Mouse (Mus musculus) forebrain, embryonic 12.5 days (tissue): ENCODE data around the gene Theg. TPM values are rescaled to one million over a fixed set of nuclear protein-coding genes. Genes with fewer than 3 reads are reported as not detected.
A peak's percentile ranks its signal among the peaks of the same experiment; 100 is the strongest.

Source experiments
- ATAC-seq: fragments of 200-750 bp; cut with Nextera tagmentation; 2 replicates; pipeline ENCODE4 v1.8.0; 2017; ENCODE audit warnings: moderate TSS enrichment; ENCODE audit not compliant: low FRiP score
- H3K27ac ChIP-seq: fragments of 300-500 bp; sonication (generic); 2 replicates; pipeline ENCODE4 v1.5.1; 2016; ENCODE audit warnings: mild to moderate bottlenecking
- H3K27me3 ChIP-seq: fragments of 300-500 bp; sonication (generic); 2 replicates; pipeline ENCODE4 v1.6.1; 2016; ENCODE audit warnings: mild to moderate bottlenecking
- H3K36me3 ChIP-seq: fragments of 300-500 bp; sonication (generic); replicated peaks from 2 replicates; pipeline ENCODE4 v1.6.1; 2016; ENCODE audit warnings: mild to moderate bottlenecking
- H3K4me1 ChIP-seq: fragments of 300-500 bp; sonication (generic); 2 replicates; pipeline ENCODE4 v1.6.1; 2016
- H3K4me2 ChIP-seq: fragments of 300-500 bp; sonication (generic); 2 replicates; pipeline ENCODE4 v1.6.1; 2016; ENCODE audit warnings: mild to moderate bottlenecking, moderate library complexity
- H3K4me3 ChIP-seq: fragments of 300-500 bp; sonication (generic); replicated peaks from 2 replicates; pipeline ENCODE4 v1.5.1; 2016; ENCODE audit warnings: mild to moderate bottlenecking
- H3K9ac ChIP-seq: fragments of 300-500 bp; sonication (generic); 2 replicates; pipeline ENCODE4 v1.6.1; 2016; ENCODE audit warnings: mild to moderate bottlenecking
- H3K9me3 ChIP-seq: fragments of 300-500 bp; sonication (generic); 2 replicates; pipeline ENCODE4 v1.6.1; 2016
- WGBS: fragments of 180-500 bp; shearing (Covaris S2); methylation state at CpG from one replicate; pipeline ENCODE4 v1.1.7; 2016; 5-methylcytosine and 5-hydroxymethylcytosine counted together
- polyA plus RNA-seq: library from polyadenylated mRNA; unstranded; fragments of >200 nt; fragmentation: Nextera tagmentation; extraction: Ambion mirVana; gene quantifications from 2 replicates; pipeline ENCODE4 v1.2.1, GENCODE M21; 2016

The Theg gene
- polyA plus RNA-seq, 1 experiment from 2014 or later, result not detected

DNA sequence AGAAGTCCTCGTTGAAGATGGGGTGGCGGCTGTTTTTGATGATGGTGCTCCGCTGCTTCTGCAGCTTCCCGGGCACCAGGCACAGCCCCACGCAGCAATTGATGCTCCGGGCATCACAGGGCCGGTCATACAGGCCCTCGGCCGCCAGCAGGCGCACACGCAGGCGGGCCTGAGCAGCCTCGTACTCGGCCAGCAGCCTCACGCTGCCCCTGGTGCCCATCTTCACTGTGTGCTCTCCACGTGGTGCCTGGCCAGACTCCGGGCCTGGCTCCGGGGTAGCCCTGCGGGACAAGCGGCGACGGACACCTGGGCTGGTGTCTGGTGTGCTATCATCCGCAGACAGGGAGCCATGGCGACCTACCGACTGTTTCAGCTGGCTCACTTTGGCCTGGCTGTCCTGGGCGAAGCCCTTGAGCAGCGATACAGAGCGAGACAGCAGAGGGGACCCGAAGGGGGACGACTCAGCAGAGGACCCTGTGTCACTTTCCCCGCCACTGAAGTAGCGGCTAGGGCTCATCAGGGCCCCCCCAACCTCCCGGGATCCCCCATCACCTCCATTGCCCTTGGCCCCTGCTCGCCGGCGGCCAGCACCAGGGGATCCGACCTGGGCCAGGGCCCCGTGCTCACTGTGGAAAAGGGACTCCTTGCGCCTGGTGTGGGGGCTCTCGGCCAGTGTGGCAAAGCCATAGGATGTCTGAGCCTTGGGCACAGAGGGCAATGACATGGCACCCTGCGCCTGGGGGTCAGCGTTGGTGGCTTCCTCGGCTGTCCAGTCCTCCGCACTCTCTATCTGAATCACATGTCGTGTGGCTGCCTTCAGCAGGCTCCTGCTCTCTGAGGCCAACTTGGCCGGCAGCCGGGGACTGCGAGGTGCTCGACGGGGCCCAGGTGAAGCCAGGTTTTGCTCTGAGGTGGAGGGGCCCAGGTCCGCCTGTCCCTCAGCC lies 25.3 kb upstream of the Theg start:
- Histone ChIP-seq H3K4me2 (peak overlapping the region; percentile 99), H3K27ac (no peak overlapping the region), H3K9ac (peak overlapping the region; percentile 33; the same call in 1 of the 2 replicates), H3K4me1 (peaks cover 33% of the 10 kb centered on the region), H3K27me3 (peaks cover 72% of the 10 kb centered on the region), H3K36me3 (no peaks in the 10 kb centered on the region), H3K4me3 (peak overlapping the region; percentile 21), H3K9me3 (no peaks in the 10 kb centered on the region)
- 11% methylated on average over 51 of the region's 51 CpGs for WGBS
- 0 out of 2 replicates have a peak, but pooled peaks have one; percentile 28 for ATAC-seq

DNA sequence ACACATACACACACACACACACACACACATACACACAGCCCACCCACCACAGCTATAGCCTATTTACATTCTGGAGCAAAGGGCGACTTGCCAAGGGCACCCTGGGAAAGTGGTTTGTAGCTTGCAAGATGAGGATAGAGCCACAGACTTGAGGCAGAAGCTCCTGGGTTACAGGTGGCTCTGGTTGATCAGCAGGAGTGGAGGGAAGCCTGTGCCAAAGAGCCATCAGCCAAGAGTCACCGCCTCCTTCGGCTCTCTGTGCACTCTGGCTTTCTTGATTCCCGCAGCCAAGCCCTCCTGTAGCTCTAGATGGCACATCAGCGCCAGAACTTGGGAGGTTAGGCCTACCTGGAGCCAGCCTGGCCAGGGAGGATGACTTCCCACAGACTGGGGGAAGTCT lies 24.2 kb upstream of the Theg start:
- no peak overlapping the region for H3K27ac ChIP-seq
- peaks cover 78% of the 10 kb centered on the region for H3K27me3 ChIP-seq
- H3K4me2 ChIP-seq, result no peak overlapping the region
- H3K9me3 ChIP-seq, result no peaks in the 10 kb centered on the region
- no peaks in the 10 kb centered on the region for H3K36me3 ChIP-seq
- H3K9ac ChIP-seq, result no peak overlapping the region
- 29% methylated on average over 5 of the region's 5 CpGs for WGBS
- no peak overlapping the region for H3K4me3 ChIP-seq
- peaks cover 31% of the 10 kb centered on the region for H3K4me1 ChIP-seq
- ATAC-seq, result no peak

DNA sequence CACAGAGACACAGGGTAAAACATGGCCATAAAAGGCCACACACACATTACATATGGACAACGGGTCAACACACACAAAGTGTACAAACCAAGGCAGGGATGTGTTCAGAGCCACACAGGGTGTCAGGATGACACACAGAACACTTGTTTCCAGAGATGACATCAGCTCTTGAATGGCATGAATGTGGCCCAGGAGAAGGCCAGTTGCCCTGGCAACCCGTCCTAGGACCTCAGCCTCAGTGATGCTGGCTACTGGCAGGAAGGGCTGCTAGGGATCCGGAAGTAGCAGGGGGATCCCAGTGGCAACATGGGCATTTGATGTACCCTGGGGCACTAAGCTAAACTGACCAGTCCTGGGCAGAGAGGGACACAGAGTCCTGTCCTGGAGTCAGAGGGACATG lies 22.1 kb upstream of the Theg start:
- WGBS, result 72% methylated on average over 3 of the region's 3 CpGs
- Histone ChIP-seq H3K4me3 (no peak overlapping the region), H3K27me3 (peaks cover 67% of the 10 kb centered on the region), H3K36me3 (no peaks in the 10 kb centered on the region), H3K27ac (no peak overlapping the region), H3K4me1 (peaks cover 25% of the 10 kb centered on the region), H3K9ac (no peak overlapping the region), H3K9me3 (no peaks in the 10 kb centered on the region), H3K4me2 (no peak overlapping the region)
- no peak for ATAC-seq

DNA sequence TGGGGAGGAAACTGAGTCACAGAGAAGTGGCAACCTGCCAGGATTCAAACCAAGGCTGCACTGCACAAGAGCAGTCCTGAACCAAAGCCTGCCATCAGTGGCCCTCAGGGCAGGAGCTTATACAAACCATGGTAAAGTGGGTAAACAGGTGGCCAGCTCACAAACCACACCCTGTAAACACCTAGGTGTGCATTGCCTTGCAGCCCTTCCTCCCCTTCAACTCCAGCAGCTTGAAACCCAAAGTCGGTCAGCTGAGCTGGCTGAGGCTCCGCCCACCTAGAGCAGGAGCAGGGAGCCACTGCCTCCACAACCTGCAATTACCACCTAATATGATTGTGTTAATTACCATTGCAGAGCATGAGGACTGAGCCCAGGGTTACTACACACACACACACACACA lies 20.8 kb upstream of the Theg start:
- ATAC-seq, result no peak
- no peaks in the 10 kb centered on the region for H3K36me3 ChIP-seq
- H3K9me3 ChIP-seq, result no peaks in the 10 kb centered on the region
- peaks cover 53% of the 10 kb centered on the region for H3K27me3 ChIP-seq
- no peak overlapping the region for H3K4me3 ChIP-seq
- H3K4me2 ChIP-seq, result no peak overlapping the region
- 44% methylated on average over 2 of the region's 2 CpGs for WGBS
- no peak overlapping the region for H3K27ac ChIP-seq
- H3K4me1 ChIP-seq, result peaks cover 12% of the 10 kb centered on the region
- H3K9ac ChIP-seq, result no peak overlapping the region

DNA sequence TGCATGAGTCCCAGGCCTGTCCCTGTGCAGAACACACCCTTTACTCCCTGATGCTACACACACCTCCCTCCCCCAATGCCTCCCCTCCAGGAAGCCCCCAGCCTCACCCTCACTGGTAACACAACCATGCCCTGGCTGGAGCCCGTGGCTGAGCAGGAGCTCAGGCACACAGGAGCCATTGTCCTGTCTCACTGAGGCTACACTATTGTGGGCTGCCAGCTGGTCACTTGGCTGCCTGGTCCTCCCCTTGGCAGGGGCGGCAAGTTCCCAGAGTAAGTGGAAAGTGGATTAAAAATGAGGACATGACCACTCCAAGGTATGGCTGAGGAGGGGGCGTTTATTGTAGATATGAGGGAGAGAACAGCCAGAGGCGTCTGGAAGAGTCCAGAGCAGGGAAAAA lies 19.4 kb upstream of the Theg start:
- Histone ChIP-seq H3K36me3 (no peaks in the 10 kb centered on the region), H3K27me3 (peaks cover 40% of the 10 kb centered on the region), H3K4me1 (no peaks in the 10 kb centered on the region), H3K4me3 (no peak overlapping the region), H3K27ac (no peak overlapping the region), H3K4me2 (no peak overlapping the region), H3K9ac (no peak overlapping the region), H3K9me3 (no peaks in the 10 kb centered on the region)
- ATAC-seq, result no peak
- WGBS, result 65% methylated on average over 4 of the region's 4 CpGs

DNA sequence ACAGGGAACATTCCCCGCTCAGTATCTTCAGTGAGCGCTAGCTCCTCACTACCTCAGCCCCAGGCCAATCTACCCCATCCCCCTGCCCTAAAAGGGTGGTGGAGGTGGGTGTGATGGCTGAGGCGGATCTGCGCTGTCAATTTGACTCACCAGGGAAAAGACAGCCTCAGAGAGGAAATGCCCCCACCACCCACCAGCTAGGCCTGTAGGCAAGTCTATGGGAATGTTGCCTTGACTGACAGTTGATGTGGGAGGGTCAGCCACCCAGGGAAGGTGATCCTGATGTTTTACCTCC lies 10.8 kb upstream of the Theg start:
- Histone ChIP-seq H3K4me3 (no peak overlapping the region), H3K4me2 (no peak overlapping the region), H3K4me1 (no peaks in the 10 kb centered on the region), H3K27ac (no peak overlapping the region), H3K9me3 (no peaks in the 10 kb centered on the region), H3K9ac (no peak overlapping the region), H3K36me3 (no peaks in the 10 kb centered on the region), H3K27me3 (peaks cover 33% of the 10 kb centered on the region)
- ATAC-seq, result no peak
- 89% methylated on average over 4 of the region's 4 CpGs for WGBS

DNA sequence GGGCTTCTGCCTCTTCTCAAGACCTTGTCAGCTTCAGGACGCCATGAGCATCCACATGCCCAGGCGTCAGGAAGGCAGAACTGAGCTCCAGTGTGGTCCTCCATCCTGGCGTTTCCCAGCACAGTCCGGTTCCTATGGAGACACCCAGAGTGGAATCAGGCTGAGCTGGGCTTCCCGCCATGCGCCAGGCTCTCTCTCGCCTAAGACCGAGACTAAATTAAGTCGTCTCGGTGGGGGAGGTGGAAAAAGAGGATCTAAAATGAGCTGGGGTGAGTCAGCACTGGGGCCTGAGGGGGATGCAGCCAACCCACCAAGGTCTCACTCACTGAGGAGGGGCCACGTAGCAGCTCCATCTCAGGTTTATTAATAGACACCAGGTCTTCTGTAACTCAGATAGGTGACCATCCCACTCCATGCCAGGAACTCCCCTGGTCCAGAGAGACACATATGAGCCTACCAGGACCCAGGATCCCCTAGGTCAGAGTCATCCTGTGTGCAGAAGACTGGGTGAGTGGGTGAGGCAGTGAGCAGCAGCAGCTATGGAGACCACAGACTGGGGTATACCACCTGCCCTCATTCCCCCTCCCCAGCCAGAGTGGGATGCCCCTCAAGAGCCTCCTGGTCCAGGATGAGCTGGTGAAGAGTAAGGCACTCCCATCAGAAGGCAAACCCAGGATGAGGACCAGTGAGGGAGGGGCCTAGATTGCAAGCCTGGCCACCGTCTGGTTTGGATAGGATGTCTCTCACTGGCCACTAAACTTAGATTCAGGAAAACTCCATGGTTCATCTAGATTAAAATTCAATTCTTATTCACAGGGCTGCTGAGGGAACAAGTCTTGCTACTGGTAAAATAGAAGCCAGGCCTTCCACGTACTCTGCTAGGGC lies 10.2 kb upstream of the Theg start:
- ATAC-seq, result no peak
- peaks cover 35% of the 10 kb centered on the region for H3K27me3 ChIP-seq
- no peak overlapping the region for H3K27ac ChIP-seq
- H3K4me2 ChIP-seq, result no peak overlapping the region
- no peaks in the 10 kb centered on the region for H3K9me3 ChIP-seq
- H3K4me3 ChIP-seq, result no peak overlapping the region
- no peaks in the 10 kb centered on the region for H3K36me3 ChIP-seq
- WGBS, result 31% methylated on average over 13 of the region's 13 CpGs
- H3K4me1 ChIP-seq, result no peaks in the 10 kb centered on the region
- H3K9ac ChIP-seq, result no peak overlapping the region

DNA sequence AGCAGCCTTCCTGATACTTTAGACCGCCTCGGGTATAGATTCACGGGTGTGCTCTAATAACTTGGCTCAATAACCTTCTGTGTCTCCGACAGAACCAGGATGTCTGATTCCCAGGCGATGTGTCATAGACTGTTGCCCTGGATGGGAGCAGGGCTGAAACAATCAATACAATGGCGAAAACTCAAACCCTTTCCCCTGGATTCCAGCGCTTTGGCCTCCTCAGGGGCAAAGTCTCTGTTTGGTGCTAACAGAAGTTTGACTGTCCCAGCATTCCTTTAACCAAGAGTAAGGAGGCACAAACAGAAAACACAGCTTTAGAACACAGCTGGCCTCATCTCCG lies 8.4 kb upstream of the Theg start:
- Histone ChIP-seq H3K9ac (no peak overlapping the region), H3K4me2 (no peak overlapping the region), H3K36me3 (no peaks in the 10 kb centered on the region), H3K4me3 (no peak overlapping the region), H3K27me3 (peaks cover 35% of the 10 kb centered on the region), H3K9me3 (no peaks in the 10 kb centered on the region), H3K4me1 (no peaks in the 10 kb centered on the region), H3K27ac (no peak overlapping the region)
- 59% methylated on average over 8 of the region's 8 CpGs for WGBS
- ATAC-seq, result peak; percentile 36

DNA sequence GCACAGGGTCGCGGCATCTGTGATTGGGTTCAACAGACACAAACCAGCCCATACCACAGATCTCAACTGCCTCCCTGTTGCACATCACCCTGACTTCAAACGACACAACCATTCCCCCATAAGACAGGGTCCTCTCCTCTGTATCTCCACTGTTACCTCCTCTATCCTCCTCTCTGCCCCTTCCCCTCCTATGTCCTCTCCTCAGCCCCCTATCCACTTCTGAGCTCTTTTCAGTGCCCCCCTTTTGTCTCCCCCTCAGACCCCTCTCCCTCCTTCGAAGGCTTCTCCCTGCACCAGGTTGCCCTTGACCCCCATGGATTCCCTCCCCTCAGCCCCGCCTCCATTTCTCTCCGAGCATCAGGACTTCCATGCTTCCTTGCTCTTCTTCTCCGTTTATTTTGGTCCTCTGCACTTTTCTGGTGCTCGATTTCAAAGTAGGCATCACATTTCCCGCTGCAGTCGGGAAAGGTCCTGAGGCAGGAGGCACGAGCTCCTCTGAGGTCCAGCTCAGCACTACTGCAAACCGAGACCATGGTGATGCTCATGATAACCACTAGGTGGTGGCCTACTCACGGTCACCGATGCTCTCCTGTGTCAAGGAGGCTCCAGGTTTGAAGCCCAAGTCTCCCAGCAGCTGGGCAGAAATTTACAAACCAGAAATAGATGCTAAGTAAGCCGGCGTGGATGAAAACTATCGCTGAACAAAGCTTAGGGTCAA lies 7.9 kb upstream of the Theg start:
- 18% methylated on average over 17 of the region's 17 CpGs for WGBS
- Histone ChIP-seq H3K4me2 (0 out of 2 replicates have a peak overlapping the region, but pooled peaks have one; percentile 21), H3K27me3 (peaks cover 35% of the 10 kb centered on the region), H3K4me1 (no peaks in the 10 kb centered on the region), H3K9me3 (no peaks in the 10 kb centered on the region), H3K27ac (no peak overlapping the region), H3K36me3 (no peaks in the 10 kb centered on the region), H3K9ac (no peak overlapping the region; the same call in 1 of the 2 replicates), H3K4me3 (no peak overlapping the region)
- peak; percentile 89 for ATAC-seq

DNA sequence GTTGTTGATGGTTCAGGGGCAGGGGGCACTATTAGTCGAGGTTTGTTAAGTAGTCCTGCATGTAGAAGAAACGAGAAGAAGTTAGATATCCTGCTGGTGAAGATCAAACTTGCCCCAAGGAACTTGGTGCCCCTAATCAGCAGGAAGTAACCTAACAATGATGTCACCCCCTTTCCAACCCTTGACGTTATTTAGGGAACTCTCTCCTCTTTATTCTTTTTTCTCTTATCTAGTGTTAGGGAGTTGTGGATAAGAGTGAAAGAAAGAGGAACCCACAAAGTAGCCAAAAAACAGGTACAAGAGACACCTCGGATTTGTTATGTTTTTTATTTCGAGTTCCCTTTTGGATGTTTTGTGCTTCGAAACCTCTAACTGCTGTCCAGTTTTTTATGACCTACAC lies 7.0 kb upstream of the Theg start:
- Histone ChIP-seq H3K4me2 (no peak overlapping the region), H3K9me3 (no peaks in the 10 kb centered on the region), H3K4me3 (no peak overlapping the region), H3K9ac (no peak overlapping the region), H3K27me3 (peaks cover 35% of the 10 kb centered on the region), H3K27ac (no peak overlapping the region), H3K4me1 (no peaks in the 10 kb centered on the region), H3K36me3 (no peaks in the 10 kb centered on the region)
- no peak for ATAC-seq
- 62% methylated on average over 6 of the region's 6 CpGs for WGBS

DNA sequence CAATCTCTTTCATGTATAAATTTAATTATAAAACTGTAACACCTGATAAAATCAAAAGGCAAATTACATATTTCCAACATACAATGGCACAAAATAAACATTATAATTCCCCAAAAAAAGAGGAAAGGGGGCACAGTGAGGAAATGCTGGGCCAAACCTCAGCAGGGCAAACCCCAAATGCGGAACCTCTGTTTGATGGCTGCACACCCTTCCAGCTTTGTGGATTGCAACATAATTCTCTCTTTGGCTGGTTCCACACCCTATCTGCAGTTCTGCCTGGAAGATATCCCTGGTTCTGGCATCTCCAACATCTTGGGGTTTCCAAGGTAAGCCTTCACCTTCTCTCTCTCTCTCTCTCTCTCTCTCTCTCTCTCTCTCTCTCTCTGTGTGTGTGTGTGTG lies 3.6 kb upstream of the Theg start:
- H3K9ac ChIP-seq, result no peak overlapping the region
- no peaks in the 10 kb centered on the region for H3K36me3 ChIP-seq
- no peaks in the 10 kb centered on the region for H3K9me3 ChIP-seq
- WGBS, result 100% methylated on average over 1 of the region's 1 CpGs
- H3K27ac ChIP-seq, result no peak overlapping the region
- no peak overlapping the region for H3K4me2 ChIP-seq
- H3K4me1 ChIP-seq, result no peaks in the 10 kb centered on the region
- ATAC-seq, result no peak
- no peak overlapping the region for H3K4me3 ChIP-seq
- peaks cover 25% of the 10 kb centered on the region for H3K27me3 ChIP-seq

DNA sequence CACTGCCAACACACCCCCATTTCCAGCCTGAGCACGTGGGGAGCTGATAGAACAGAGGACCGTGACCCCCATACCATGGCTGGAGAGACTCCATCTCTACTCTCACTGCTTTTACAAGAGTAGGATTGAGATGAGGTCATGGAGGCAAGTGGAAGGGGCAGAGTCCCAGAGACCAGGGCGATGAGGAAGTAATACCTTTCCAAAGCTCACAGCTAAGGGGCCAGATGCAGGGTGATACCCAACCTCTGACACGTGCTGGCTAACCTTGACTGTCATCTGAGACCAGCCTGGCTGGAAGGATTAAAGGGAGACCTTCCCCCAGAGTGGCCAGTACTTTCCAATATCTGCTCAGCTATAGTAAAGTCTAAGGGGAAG lies 608 bp upstream of the Theg start:
- no peak overlapping the region for H3K27ac ChIP-seq
- WGBS, result 71% methylated on average over 4 of the region's 4 CpGs
- no peak for ATAC-seq
- no peak overlapping the region for H3K9ac ChIP-seq
- no peaks in the 10 kb centered on the region for H3K4me1 ChIP-seq
- no peak overlapping the region for H3K4me3 ChIP-seq
- no peaks in the 10 kb centered on the region for H3K36me3 ChIP-seq
- no peaks in the 10 kb centered on the region for H3K9me3 ChIP-seq
- no peak overlapping the region for H3K4me2 ChIP-seq
- peaks cover 7% of the 10 kb centered on the region for H3K27me3 ChIP-seq
